Mouse (Mus musculus) gastrocnemius, postnatal 10 days (tissue): Measurements from ENCODE around the gene Setd4. TPM values are rescaled to one million over a fixed set of nuclear protein-coding genes. Genes with fewer than 3 reads are reported as not detected.
A peak's percentile ranks its signal among the peaks of the same experiment; 100 is the strongest.

Experiments
- DNase-seq: peaks from one replicate; pipeline ENCODE4 v3.0.0; 2021; ENCODE audit warnings: mixed read lengths
- total RNA-seq, 2 experiments: library from RNA; stranded (reverse); gene quantifications; 2 replicates each; pipeline ENCODE4 v1.2.3; 2021

The Setd4 gene
- total RNA-seq, 2 experiments from 2014 or later, result 1.7 to 3.2 TPM

DNA sequence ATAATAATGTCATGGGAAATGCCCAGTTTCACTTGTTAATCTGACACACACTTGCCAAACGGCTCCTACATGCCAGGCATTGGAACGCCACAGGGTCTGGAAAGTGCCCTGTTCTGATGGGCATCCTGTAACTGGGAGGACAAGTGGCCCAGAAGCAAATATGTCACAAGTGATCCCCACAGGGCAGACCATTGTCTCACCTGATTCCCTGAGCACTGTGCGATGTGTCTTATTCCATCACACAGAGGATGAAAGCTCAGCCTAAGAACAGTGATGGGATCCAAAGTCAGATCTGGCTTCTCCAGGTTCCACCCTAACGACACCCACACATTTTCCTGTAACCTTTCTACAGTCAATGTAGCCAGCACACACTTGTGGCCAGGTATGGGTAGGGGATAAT is 58.9 kb downstream of the Setd4 start:
- DNase-seq, result no peak

DNA sequence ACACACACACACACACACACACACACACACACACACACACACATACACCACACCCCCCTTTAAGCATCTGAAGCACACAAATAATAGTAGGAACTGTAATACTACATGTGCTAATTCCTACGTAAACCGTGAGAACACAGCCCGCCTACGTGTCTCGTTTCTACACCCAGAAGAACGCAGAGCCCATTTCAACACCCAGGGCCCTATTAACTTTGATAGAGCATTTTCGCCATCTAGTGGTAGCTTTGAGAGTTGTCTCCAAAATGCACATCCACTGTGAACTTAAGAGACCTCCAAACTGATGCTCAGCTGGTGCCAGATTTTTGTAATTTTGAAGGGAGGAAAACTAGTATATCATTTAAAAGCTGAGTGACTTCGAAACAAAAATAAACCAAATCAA is 60.2 kb downstream of the Setd4 start:
- peak; percentile 38 for DNase-seq

- no peak for DNase-seq
These were observed 64.0 kb downstream of the Setd4 start for GRCm38 (mm10) chr16:93539891-93540290.

DNA sequence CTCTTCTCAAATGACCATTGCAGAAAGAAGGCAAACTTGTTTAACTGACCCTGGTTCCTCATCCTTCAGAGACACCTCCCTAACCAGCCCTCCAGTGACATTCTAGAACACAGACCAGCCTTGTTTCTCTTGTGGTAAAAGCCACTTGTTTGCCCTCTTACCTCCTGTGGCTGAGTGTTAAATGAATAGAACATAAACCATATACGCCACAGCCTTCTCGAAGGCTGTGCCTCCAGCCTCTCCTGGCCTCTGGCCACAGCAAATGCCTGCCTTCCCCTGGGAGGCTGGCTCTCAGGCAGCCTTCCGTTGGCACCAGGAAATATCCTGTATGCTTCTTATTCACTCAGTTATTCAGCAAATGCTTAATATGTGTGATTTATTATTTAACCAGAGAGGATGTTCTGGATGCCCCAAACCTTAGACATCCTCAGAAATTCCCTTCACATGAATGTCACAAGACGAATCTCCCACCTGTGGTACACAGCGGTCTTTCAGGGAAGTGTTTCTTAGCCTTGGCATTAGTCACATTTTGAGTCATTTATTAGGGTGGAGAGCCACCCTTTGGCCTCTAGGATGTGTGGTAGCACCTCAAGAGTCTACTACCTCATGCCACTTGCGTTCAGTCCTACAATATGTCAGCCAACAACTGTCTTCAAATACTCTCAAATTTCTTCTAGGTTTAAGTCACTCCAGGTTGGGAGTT is 68.6 kb downstream of the Setd4 start:
- no peak for DNase-seq

Other genes with a start within 250 kb of the Setd4 start
- gene Cbr1, start 1.8 kb upstream of the Setd4 start, total RNA-seq, result 10 to 100 TPM; 20.4 to 22.7 TPM
- 1 to 10 TPM; 1.3 to 1.8 TPM for gene Gm5678, start 24.0 kb upstream of the Setd4 start, total RNA-seq
- gene Cbr3, start 79.2 kb upstream of the Setd4 start, total RNA-seq, result 1 to 10 TPM; 3.5 to 6.3 TPM
- 10 to 100 TPM; 34.7 to 37.7 TPM for gene Dop1b, start 107.8 kb upstream of the Setd4 start, total RNA-seq
- 10 to 100 TPM; 24.5 to 32.8 TPM for gene Morc3, start 228.1 kb upstream of the Setd4 start, total RNA-seq